Mouse (Mus musculus) heart, embryonic 14.5 days (tissue): ENCODE results near the gene Erc2. TPM values are rescaled to one million over a fixed set of nuclear protein-coding genes. Genes with fewer than 3 reads are reported as not detected.

ENCODE experiments used
- ATAC-seq: fragments of 200-750 bp; cut with Nextera tagmentation; 2 replicates; pipeline ENCODE4 v1.8.0; 2017; ENCODE audit warnings: low read depth, moderate TSS enrichment; ENCODE audit not compliant: insufficient number of reproducible peaks, insufficient read depth, low FRiP score
- H3K27ac ChIP-seq, 2 experiments: fragments of 200-500 bp in 1 of 2; fragments of 300-500 bp in 1 of 2; sonication (generic) in 1 of 2; replicated peaks in 1 of 2; 2 replicates each; pipeline ENCODE4 v1.5.1; 2012 to 2014; ENCODE audit warnings: low read depth in 2 of 2, low read length in 2 of 2, control low read depth in 1 of 2, mild to moderate bottlenecking in 1 of 2, mixed read lengths in 1 of 2; ENCODE audit not compliant: control insufficient read depth in 1 of 2, insufficient read depth in 1 of 2
- H3K27me3 ChIP-seq: fragments of 300-500 bp; sonication (generic); 2 replicates; pipeline ENCODE4 v1.6.1; 2014; ENCODE audit warnings: mild to moderate bottlenecking, low read length, control low read depth; ENCODE audit not compliant: control insufficient read depth, insufficient read depth
- H3K36me3 ChIP-seq: fragments of 300-500 bp; sonication (generic); 2 replicates; pipeline ENCODE4 v1.6.1; 2014; ENCODE audit warnings: mild to moderate bottlenecking, control low read depth, low read length, mixed read lengths; ENCODE audit not compliant: control insufficient read depth, insufficient read depth
- H3K4me1 ChIP-seq, 2 experiments: fragments of 200-500 bp in 1 of 2; fragments of 300-500 bp in 1 of 2; sonication (generic) in 1 of 2; 2 replicates each; pipeline ENCODE4 v1.6.1; 2012 to 2014; ENCODE audit warnings: low read length in 2 of 2, control low read depth in 1 of 2, mixed read lengths in 1 of 2; ENCODE audit not compliant: control insufficient read depth in 2 of 2, insufficient read depth in 2 of 2
- H3K4me2 ChIP-seq: fragments of 300-500 bp; sonication (generic); 2 replicates; pipeline ENCODE4 v1.6.1; 2014; ENCODE audit warnings: mild to moderate bottlenecking, low read length
- H3K4me3 ChIP-seq, 2 experiments: fragments of 200-500 bp in 1 of 2; fragments of 300-500 bp in 1 of 2; sonication (generic) in 1 of 2; 2 replicates each; pipeline ENCODE4 v1.5.1; 2012 to 2014; ENCODE audit warnings: low read length in 2 of 2, mild to moderate bottlenecking in 2 of 2, control low read depth in 1 of 2, low read depth in 1 of 2, moderate library complexity in 1 of 2; ENCODE audit not compliant: control insufficient read depth in 1 of 2, insufficient read depth in 1 of 2
- H3K9ac ChIP-seq: fragments of 300-500 bp; sonication (generic); 2 replicates; pipeline ENCODE4 v1.6.1; 2014; ENCODE audit warnings: mild to moderate bottlenecking, low read length
- H3K9me3 ChIP-seq: fragments of 300-500 bp; sonication (generic); 2 replicates; pipeline ENCODE4 v1.6.1; 2016; ENCODE audit warnings: low read length, control low read depth; ENCODE audit not compliant: control insufficient read depth
- WGBS: fragments of 180-500 bp; shearing (Covaris S2); extraction: QIAGEN DNeasy Blood & Tissue Kit; methylation state at CpG from one replicate; pipeline ENCODE4 v1.1.7; 2014; 5-methylcytosine and 5-hydroxymethylcytosine counted together
- polyA plus RNA-seq: library from polyadenylated mRNA; unstranded; fragments of >200 nt; fragmentation: Nextera tagmentation; extraction: Ambion mirVana; gene quantifications from 2 replicates; pipeline ENCODE4 v1.2.1, GENCODE M21; 2014

The Erc2 gene
- polyA plus RNA-seq, 1 experiment from 2014 or later = 3.2 TPM

- Histone ChIP-seq H3K9ac (no peak overlapping the region), H3K36me3 (no peaks in the 10 kb centered on the region), H3K4me1 (peaks cover 2 to 7% of the 10 kb centered on the region in 2 experiments; a peak in 3 of 4 replicates), H3K27ac (no peak overlapping the region), H3K4me3 (no peak overlapping the region), H3K4me2 (no peak overlapping the region), H3K27me3 (no peaks in the 10 kb centered on the region), H3K9me3 (no peaks in the 10 kb centered on the region)
- ATAC-seq = no peak
- 43% methylated on average over 5 of the region's 5 CpGs for whole genome bisulfite sequencing
Measured at GRCm38 (mm10) chr14:27946211-27946610, 324.0 kb downstream of the Erc2 start.

DNA sequence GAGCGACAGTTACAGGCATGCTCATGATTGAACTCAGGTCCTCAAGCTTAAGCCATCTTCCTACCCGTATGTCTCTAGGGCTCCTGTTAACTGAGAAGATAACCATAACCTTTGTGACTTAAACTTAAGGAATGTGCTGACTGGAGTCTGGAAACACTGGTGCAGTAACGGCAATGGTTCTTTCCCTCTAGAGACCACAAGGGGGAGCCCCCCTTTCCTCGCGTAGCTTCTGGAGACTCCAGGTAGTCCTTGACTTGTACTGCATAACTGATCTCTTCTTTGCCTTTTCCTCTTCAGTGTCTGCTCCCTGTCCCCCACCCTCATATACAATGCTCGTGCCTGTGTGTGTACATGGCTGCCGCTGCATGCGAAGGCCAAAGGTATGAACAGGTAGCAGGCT is 326.2 kb downstream of the Erc2 start:
- Histone ChIP-seq H3K27ac (no peak overlapping the region), H3K4me3 (no peak overlapping the region), H3K9me3 (no peaks in the 10 kb centered on the region), H3K36me3 (no peaks in the 10 kb centered on the region), H3K27me3 (no peaks in the 10 kb centered on the region), H3K9ac (no peak overlapping the region), H3K4me2 (no peak overlapping the region), H3K4me1 (peaks cover 2 to 7% of the 10 kb centered on the region in 2 experiments; a peak in 3 of 4 replicates)
- 59% methylated on average over 8 of the region's 8 CpGs for WGBS
- ATAC-seq = no peak

GRCm38 (mm10) chr14:27953814-27954213 is 331.6 kb downstream of the Erc2 start:
- no peak; the same call in 1 of the 2 replicates for ATAC-seq
- Histone ChIP-seq H3K27me3 (no peaks in the 10 kb centered on the region), H3K4me2 (no peak overlapping the region), H3K36me3 (no peaks in the 10 kb centered on the region), H3K9ac (no peak overlapping the region), H3K27ac (no peak overlapping the region), H3K4me1 (peaks cover 2 to 6% of the 10 kb centered on the region in 2 experiments; a peak in 2 of 4 replicates), H3K9me3 (no peaks in the 10 kb centered on the region), H3K4me3 (no peak overlapping the region)

- Histone ChIP-seq H3K4me1 (peaks cover 2 to 6% of the 10 kb centered on the region in 2 experiments; a peak in 2 of 4 replicates), H3K4me3 (no peak overlapping the region), H3K4me2 (no peak overlapping the region), H3K36me3 (no peaks in the 10 kb centered on the region), H3K9me3 (peaks cover 5% of the 10 kb centered on the region; the same call in 1 of the 2 replicates), H3K27me3 (no peaks in the 10 kb centered on the region), H3K9ac (no peak overlapping the region), H3K27ac (no peak overlapping the region)
- 15% methylated on average over 2 of the region's 2 CpGs for WGBS
- ATAC-seq = no peak
Measured at GRCm38 (mm10) chr14:27956801-27957200, 334.6 kb downstream of the Erc2 start.

- Histone ChIP-seq H3K4me1 (no peaks in the 10 kb centered on the region), H3K4me3 (no peak overlapping the region), H3K27ac (no peak overlapping the region), H3K9ac (no peak overlapping the region), H3K4me2 (no peak overlapping the region), H3K27me3 (no peaks in the 10 kb centered on the region), H3K36me3 (no peaks in the 10 kb centered on the region), H3K9me3 (no peaks in the 10 kb centered on the region)
- 86% methylated on average over 6 of the region's 6 CpGs for WGBS
- no peak for ATAC-seq
Measured at GRCm38 (mm10) chr14:27973701-27974100, 351.5 kb downstream of the Erc2 start.

- Histone ChIP-seq H3K27me3 (no peaks in the 10 kb centered on the region), H3K4me2 (no peak overlapping the region)
- 74% methylated on average over 1 of the region's 1 CpGs for WGBS
Measured at GRCm38 (mm10) chr14:27975661-27976060, 353.4 kb downstream of the Erc2 start.

DNA sequence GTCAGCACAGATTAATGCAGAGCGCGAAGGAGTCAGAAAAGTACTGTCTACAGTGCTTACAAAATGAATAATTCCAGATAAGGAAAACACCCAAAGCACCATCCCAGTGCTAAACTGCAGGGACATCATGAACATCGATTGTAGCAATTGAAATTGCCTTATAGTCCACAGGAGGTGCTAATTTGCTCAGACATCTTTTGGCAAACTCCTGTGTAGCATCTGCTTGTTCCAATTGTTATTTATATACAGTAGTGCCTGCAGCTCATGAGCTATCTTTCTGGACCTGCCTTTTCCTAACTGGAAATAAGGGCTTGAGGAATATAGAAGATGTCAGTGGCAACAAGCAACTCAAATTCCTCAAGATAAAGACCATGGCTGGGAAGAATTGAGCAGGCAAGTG is 362.5 kb downstream of the Erc2 start:
- no peak overlapping the region for H3K9ac ChIP-seq

More at GRCm38 (mm10) chr14:27975661-27976060, 353.4 kb downstream of the Erc2 start:
- Histone ChIP-seq H3K9me3 (no peaks in the 10 kb centered on the region), H3K4me3 (no peak overlapping the region), H3K36me3 (no peaks in the 10 kb centered on the region), H3K27ac (no peak overlapping the region), H3K4me1 (no peaks in the 10 kb centered on the region), H3K9ac (no peak overlapping the region)
- no peak for ATAC-seq

GRCm38 (mm10) chr14:27985201-27985600 is 363.0 kb downstream of the Erc2 start:
- Histone ChIP-seq H3K27ac (no peak overlapping the region), H3K4me3 (no peak overlapping the region), H3K36me3 (no peaks in the 10 kb centered on the region), H3K9me3 (no peaks in the 10 kb centered on the region), H3K9ac (no peak overlapping the region), H3K4me2 (no peak overlapping the region), H3K27me3 (no peaks in the 10 kb centered on the region), H3K4me1 (no peaks in the 10 kb centered on the region)
- WGBS = 84% methylated on average over 5 of the region's 5 CpGs
- ATAC-seq = no peak

More for the DNA sequence above, 362.5 kb downstream of the Erc2 start:
- H3K4me1 ChIP-seq = no peaks in the 10 kb centered on the region
- H3K36me3 ChIP-seq = no peaks in the 10 kb centered on the region
- H3K27me3 ChIP-seq = no peaks in the 10 kb centered on the region
- no peaks in the 10 kb centered on the region for H3K9me3 ChIP-seq
- no peak for ATAC-seq
- no peak overlapping the region for H3K4me3 ChIP-seq
- 80% methylated on average over 3 of the region's 3 CpGs for WGBS
- no peak overlapping the region for H3K27ac ChIP-seq
- no peak overlapping the region for H3K4me2 ChIP-seq
